Mouse (Mus musculus): ENCODE measurements around the gene Acyp2. TPM values are rescaled to one million over a fixed set of nuclear protein-coding genes. Genes with fewer than 3 reads are reported as not detected.

Acyp2 gene
- polyA plus RNA-seq, 1 experiment: 1.6 TPM

Other genes starting within 250 kb of the Acyp2 start
- not detected in 2 replicates for gene 4930505A04Rik, start 177.8 kb downstream of the Acyp2 start, polyA plus RNA-seq (2012; rRNA removed)
- 11.2 and 12.6 TPM in 2 replicates for gene Psme4, start 122.1 kb upstream of the Acyp2 start, polyA plus RNA-seq (2012; rRNA removed)
- gene Gpr75, start 235.8 kb upstream of the Acyp2 start, polyA plus RNA-seq (2012; rRNA removed): 0.03 and 0.10 TPM in 2 replicates
- gene Asb3, start 235.8 kb upstream of the Acyp2 start, polyA plus RNA-seq (2012; rRNA removed): 1.7 and 2.1 TPM in 2 replicates